Comparison of ENCODE assay signal across 11 mouse cellular contexts in the genomic region with DNA sequence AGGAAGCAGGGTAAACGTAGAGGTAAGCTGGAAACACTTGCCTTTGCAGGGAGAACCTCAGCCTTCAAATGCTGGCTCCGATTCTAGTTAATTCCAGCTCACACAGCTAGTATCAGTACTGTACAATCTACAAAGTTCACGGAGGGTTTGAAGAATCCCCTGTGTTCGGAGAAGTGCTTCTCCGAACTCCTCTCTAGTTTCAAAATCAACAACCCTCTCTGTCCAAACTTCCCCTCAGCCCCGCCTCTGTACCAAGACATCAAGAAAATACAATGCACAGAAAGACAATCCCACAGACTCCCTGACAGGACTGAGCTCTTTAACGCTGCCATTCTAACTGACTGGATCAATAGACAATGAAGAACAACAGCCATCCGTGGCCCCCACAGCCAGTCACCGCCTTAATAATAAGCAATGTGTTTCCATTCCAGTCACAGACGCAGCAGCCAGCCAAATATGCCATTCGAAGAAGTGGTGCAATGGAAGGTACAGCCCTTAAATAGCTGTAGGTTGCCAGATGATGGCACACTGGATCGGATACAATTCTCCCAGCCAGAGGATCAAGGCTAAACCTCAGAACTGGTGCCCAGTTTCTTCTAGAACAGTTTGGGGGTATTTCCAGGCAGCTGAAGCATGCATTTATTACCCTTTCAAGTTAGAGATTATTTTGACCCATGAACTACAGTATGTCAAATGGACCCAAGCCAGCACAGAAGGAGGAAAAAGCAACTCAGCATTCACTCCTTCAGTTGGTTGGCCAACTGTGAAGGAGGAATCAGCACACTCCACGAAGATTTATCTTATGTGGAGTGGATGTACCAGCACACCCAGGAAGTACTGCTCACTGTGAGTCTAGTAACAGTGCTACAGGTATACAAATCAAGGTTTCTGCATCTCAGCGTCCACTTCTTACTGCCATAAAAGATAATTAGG.
DNase-seq lines count a peak whose midpoint lies in the region; ATAC-seq and TF ChIP-seq lines count a peak whose summit lies in the region.
"Had no signal": no experiment of that assay in that cellular context is flagged by ENCODE, and none has a peak within 500 bp of the region (broad histone marks: within the 10 kb centered on the region; RNA-seq: fewer than 3 reads in every experiment).

No protein-coding gene starts in this region.

- WGBS in hindbrain, embryonic 11.5 days, result 41% methylated on average over 14 of the region's 14 CpGs
- WGBS in hindbrain, embryonic 14.5 days, result 29% methylated on average over 14 of the region's 14 CpGs
- WGBS in embryonic facial prominence, embryonic 15.5 days, result 51% methylated on average over 14 of the region's 14 CpGs
- WGBS in stomach, postnatal 0 days, result 61% methylated on average over 14 of the region's 14 CpGs

- TF ChIP-seq CTCF in stomach, postnatal 0 days (IDR thresholded peaks at IDR 0.05; ENCODE audit: low read depth), result no peak

- ATAC-seq in hindbrain, embryonic 11.5 days (ENCODE audit: low FRiP score), result no peak
- no peak for ATAC-seq in hindbrain, embryonic 14.5 days (ENCODE audit: low FRiP score)
- ATAC-seq in embryonic facial prominence, embryonic 15.5 days (ENCODE audit: insufficient number of reproducible peaks, low FRiP score, low TSS enrichment, low read depth), result no peak
- ATAC-seq in stomach, postnatal 0 days (ENCODE audit: low FRiP score, low TSS enrichment), result no peak

- H3K9me3 ChIP-seq in hindbrain, embryonic 11.5 days (ENCODE audit: control insufficient read depth, low read length), result no peaks in the 10 kb centered on the region
- no peaks in the 10 kb centered on the region for H3K9me3 ChIP-seq in hindbrain, embryonic 14.5 days (ENCODE audit: control insufficient read depth, low read length)
- no peaks in the 10 kb centered on the region for H3K9me3 ChIP-seq in embryonic facial prominence, embryonic 15.5 days (replicated peaks)
- H3K9me3 ChIP-seq in stomach, postnatal 0 days (ENCODE audit: control insufficient read depth, low read length), result no peaks in the 10 kb centered on the region
- H3K9me3 ChIP-seq: limb, embryonic 12.5 days; lung, embryonic 15.5 days had no signal

- no peak overlapping the region for H3K27ac ChIP-seq in hindbrain, embryonic 11.5 days (ENCODE audit: low read depth, low read length)
- no peak overlapping the region for H3K27ac ChIP-seq in hindbrain, embryonic 14.5 days
- H3K27ac ChIP-seq in embryonic facial prominence, embryonic 15.5 days (replicated peaks), result no peak overlapping the region
- H3K27ac ChIP-seq in stomach, postnatal 0 days (replicated peaks), result no peak overlapping the region
- H3K27ac ChIP-seq: limb, embryonic 12.5 days; lung, embryonic 15.5 days had no signal

- TF ChIP-seq EP300 in stomach, postnatal 0 days (optimal IDR thresholded peaks at IDR 0.05), result no peak

- H3K9ac ChIP-seq in hindbrain, embryonic 11.5 days (ENCODE audit: low read depth, low read length), result no peak overlapping the region
- no peak overlapping the region for H3K9ac ChIP-seq in hindbrain, embryonic 14.5 days
- H3K9ac ChIP-seq in embryonic facial prominence, embryonic 15.5 days, result no peak overlapping the region
- H3K9ac ChIP-seq in stomach, postnatal 0 days (ENCODE audit: low read length), result no peak overlapping the region
- H3K9ac ChIP-seq: limb, embryonic 12.5 days; lung, embryonic 15.5 days had no signal

- H3K27me3 ChIP-seq in hindbrain, embryonic 11.5 days (ENCODE audit: control insufficient read depth, insufficient read depth, low read length), result no peaks in the 10 kb centered on the region
- H3K27me3 ChIP-seq in hindbrain, embryonic 14.5 days (ENCODE audit: control insufficient read depth, insufficient read depth, low read length), result no peaks in the 10 kb centered on the region
- H3K27me3 ChIP-seq in embryonic facial prominence, embryonic 15.5 days, result no peaks in the 10 kb centered on the region
- no peaks in the 10 kb centered on the region for H3K27me3 ChIP-seq in stomach, postnatal 0 days (ENCODE audit: control insufficient read depth, insufficient read depth, low read length)
- H3K27me3 ChIP-seq: limb, embryonic 12.5 days; lung, embryonic 15.5 days had no signal

- peak; percentile 34 for DNase-seq in hindbrain, embryonic 11.5 days (ENCODE audit: low spot score)
- DNase-seq in hindbrain, embryonic 14.5 days (ENCODE audit: low spot score), result no peak
- DNase-seq in brain, adult 2 months (ENCODE audit: low read depth, low spot score), result peak; percentile 28
- peak; percentile 44 for DNase-seq in kidney, postnatal 10 days
- DNase-seq in cerebellum, postnatal 4 days (ENCODE audit: low spot score in 2 of 2), result no peak
- DNase-seq in stomach, postnatal 0 days (ENCODE audit: low spot score), result no peak
- DNase-seq: cerebellum, postnatal 36 days; retina, postnatal 1 day had no signal

- no peak overlapping the region for H3K4me3 ChIP-seq in hindbrain, embryonic 11.5 days (ENCODE audit: low read depth, low read length)
- H3K4me3 ChIP-seq in hindbrain, embryonic 14.5 days (replicated peaks; ENCODE audit: low read length), result no peak overlapping the region
- no peak overlapping the region for H3K4me3 ChIP-seq in embryonic facial prominence, embryonic 15.5 days (replicated peaks)
- H3K4me3 ChIP-seq in stomach, postnatal 0 days (ENCODE audit: low read depth, low read length), result no peak overlapping the region
- H3K4me3 ChIP-seq: limb, embryonic 12.5 days; lung, embryonic 15.5 days had no signal

- no peak overlapping the region for H3K4me2 ChIP-seq in hindbrain, embryonic 11.5 days (replicated peaks; ENCODE audit: low read depth, low read length)
- no peak overlapping the region for H3K4me2 ChIP-seq in hindbrain, embryonic 14.5 days (replicated peaks)
- peak overlapping the region; percentile 8; the same call in 1 of the 2 replicates for H3K4me2 ChIP-seq in embryonic facial prominence, embryonic 15.5 days (replicated peaks)
- H3K4me2 ChIP-seq in stomach, postnatal 0 days (replicated peaks; ENCODE audit: low read depth), result no peak overlapping the region
- H3K4me2 ChIP-seq: limb, embryonic 12.5 days; lung, embryonic 15.5 days had no signal

- H3K36me3 ChIP-seq in hindbrain, embryonic 11.5 days (ENCODE audit: control insufficient read depth, insufficient read depth, low read length), result no peaks in the 10 kb centered on the region
- H3K36me3 ChIP-seq in hindbrain, embryonic 14.5 days (replicated peaks; ENCODE audit: control insufficient read depth, insufficient read depth), result no peaks in the 10 kb centered on the region
- H3K36me3 ChIP-seq in embryonic facial prominence, embryonic 15.5 days, result no peaks in the 10 kb centered on the region
- H3K36me3 ChIP-seq in stomach, postnatal 0 days (ENCODE audit: control insufficient read depth, insufficient read depth, low read length), result no peaks in the 10 kb centered on the region
- H3K36me3 ChIP-seq: limb, embryonic 12.5 days; lung, embryonic 15.5 days had no signal

- peaks cover 5% of the 10 kb centered on the region for H3K4me1 ChIP-seq in hindbrain, embryonic 11.5 days (replicated peaks; ENCODE audit: control insufficient read depth, insufficient read depth, low read length)
- H3K4me1 ChIP-seq in hindbrain, embryonic 14.5 days (replicated peaks; ENCODE audit: control insufficient read depth, insufficient read depth, low read length), result peaks cover 25% of the 10 kb centered on the region
- peaks cover 27% of the 10 kb centered on the region for H3K4me1 ChIP-seq in embryonic facial prominence, embryonic 15.5 days
- H3K4me1 ChIP-seq in stomach, postnatal 0 days (replicated peaks; ENCODE audit: control insufficient read depth, insufficient read depth), result no peaks in the 10 kb centered on the region

Comparison
In these comparisons a context has a peak if more than half of its experiments do, and no peak if none do; other contexts are left out.
1. DNase-seq: peak in hindbrain, embryonic 11.5 days (single experiment), brain, adult 2 months (single experiment) and kidney, postnatal 10 days (single experiment); none in hindbrain, embryonic 14.5 days (single experiment), cerebellum, postnatal 4 days (0 of 2) and stomach, postnatal 0 days (single experiment).